Mouse (Mus musculus): ENCODE measurements at regions not wholly inside any gene's neighbourhood (a gene's known extent, or its start where the extent isn't known, plus 50 kb on each side); places are given as distances from the start of the nearest gene placed in this dataset.

DNA sequence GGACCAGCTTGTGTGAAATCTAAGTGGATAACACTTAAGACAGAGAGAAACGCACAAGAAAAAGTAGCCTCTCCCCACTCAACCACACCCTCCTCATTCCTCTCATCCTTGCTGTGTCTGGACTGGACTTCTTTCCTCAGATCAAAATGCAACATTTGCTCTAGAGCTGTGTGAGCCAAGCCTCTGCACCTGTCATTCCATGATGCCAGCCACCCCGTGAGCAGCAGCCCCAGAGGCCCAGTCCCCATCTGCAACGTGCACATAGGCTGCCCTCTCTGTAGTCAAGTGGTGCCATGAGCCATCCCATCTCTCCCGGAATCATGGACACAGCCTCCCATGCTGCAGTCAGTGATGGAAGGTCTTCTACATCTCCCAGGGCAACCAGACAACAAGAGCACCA lies 55.1 kb upstream of the Gpc1 start:
- no peak overlapping the region for H3K27ac ChIP-seq
- no peak for ATAC-seq (ENCODE audit: borderline replicate concordance, extremely low read depth, low FRiP score, low TSS enrichment)
- H3K4me2 ChIP-seq: no peak overlapping the region
- H3K27me3 ChIP-seq: peaks cover 5% of the 10 kb centered on the region; the same call in 1 of the 2 replicates
- H3K4me1 ChIP-seq: peaks cover 6% of the 10 kb centered on the region; the same call in 1 of the 2 replicates
- H3K4me3 ChIP-seq: no peak overlapping the region
- H3K9ac ChIP-seq: no peak overlapping the region
- H3K36me3 ChIP-seq: no peaks in the 10 kb centered on the region
- 69% methylated on average over 4 of the region's 4 CpGs for WGBS
- no peaks in the 10 kb centered on the region for H3K9me3 ChIP-seq

DNA sequence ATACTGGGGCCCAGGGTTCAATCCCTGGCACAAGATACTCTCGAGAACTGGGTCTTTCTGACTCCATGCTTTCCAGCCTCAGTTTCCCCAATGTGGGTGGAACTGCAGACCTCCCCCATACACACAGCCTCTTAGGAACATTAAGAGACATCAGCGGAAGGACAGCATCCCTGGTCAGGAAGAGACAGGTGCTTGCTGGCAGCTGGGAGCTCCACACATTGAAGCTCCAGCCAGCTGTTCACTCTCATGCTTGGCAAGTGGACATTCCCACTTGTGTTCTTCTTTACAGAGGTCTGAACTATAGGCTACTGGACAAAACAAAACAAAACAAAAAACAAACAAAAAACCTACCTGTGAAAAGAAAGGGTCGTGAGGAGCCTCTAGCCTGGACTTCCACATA lies 55.5 kb upstream of the Gpc1 start:
- Histone ChIP-seq H3K36me3 (no peaks in the 10 kb centered on the region), H3K4me3 (no peak overlapping the region), H3K27ac (no peak overlapping the region), H3K4me2 (no peak overlapping the region), H3K27me3 (peaks cover 5% of the 10 kb centered on the region; the same call in 1 of the 2 replicates), H3K9ac (no peak overlapping the region), H3K9me3 (no peaks in the 10 kb centered on the region), H3K4me1 (peaks cover 6% of the 10 kb centered on the region; the same call in 1 of the 2 replicates)
- ATAC-seq (ENCODE audit: borderline replicate concordance, extremely low read depth, low FRiP score, low TSS enrichment): no peak
- 77% methylated on average over 3 of the region's 3 CpGs for WGBS

DNA sequence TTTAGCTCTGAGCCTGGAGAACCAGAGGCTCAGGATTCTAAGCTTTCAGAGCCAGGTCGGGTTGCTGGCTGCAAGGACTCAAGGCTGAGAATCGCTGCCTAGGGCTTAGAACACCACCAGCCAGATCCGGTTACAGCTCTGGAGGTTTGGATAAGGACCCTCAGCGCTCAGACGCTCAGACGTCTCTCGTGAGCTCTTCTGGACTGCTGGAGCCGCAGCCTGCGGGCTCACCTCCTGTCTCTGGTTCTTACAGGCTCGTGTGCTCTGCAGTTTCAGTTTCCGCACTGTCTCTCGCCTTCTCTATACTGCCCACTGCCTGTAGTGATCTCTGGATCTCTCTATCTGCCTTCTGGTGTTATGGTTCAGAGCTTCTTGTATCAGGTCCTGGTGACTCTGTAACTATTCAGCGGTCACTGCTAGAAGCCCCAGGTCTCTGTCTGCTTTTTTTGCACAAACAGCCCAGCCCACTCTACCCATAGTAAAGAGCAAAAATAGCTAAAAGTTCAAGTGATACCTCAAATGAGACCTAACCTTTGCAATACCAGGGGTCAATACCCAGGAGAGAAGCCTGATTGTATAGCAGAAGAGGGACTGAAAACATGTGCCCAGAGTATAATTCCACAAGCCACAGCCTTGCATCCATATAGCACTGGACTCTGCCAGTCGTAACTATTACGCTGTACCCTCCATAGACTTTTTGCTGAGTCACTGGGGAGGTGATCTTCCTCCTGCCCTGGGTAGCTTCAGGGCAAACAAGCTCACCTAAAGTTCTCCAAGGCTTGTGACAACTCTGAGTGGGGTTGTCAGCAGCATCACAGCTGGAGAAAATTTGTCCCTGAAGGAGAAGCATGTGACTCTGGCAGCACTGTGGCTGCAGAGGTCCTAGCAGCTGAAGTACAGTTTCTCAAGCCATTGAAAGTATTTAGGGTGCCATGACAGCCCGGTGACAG lies 56.4 kb upstream of the Gpc1 start:
- no peaks in the 10 kb centered on the region for H3K9me3 ChIP-seq
- H3K9ac ChIP-seq: no peak overlapping the region
- peaks cover 5% of the 10 kb centered on the region; the same call in 1 of the 2 replicates for H3K27me3 ChIP-seq
- H3K4me1 ChIP-seq: peaks cover 7% of the 10 kb centered on the region
- no peak overlapping the region; the same call in 1 of the 2 replicates for H3K4me3 ChIP-seq
- WGBS: 21% methylated on average over 16 of the region's 16 CpGs
- ATAC-seq (ENCODE audit: borderline replicate concordance, extremely low read depth, low FRiP score, low TSS enrichment): no peak; the same call in 1 of the 2 replicates
- H3K27ac ChIP-seq: no peak overlapping the region
- H3K4me2 ChIP-seq: peak overlapping the region; percentile 42
- no peaks in the 10 kb centered on the region for H3K36me3 ChIP-seq

DNA sequence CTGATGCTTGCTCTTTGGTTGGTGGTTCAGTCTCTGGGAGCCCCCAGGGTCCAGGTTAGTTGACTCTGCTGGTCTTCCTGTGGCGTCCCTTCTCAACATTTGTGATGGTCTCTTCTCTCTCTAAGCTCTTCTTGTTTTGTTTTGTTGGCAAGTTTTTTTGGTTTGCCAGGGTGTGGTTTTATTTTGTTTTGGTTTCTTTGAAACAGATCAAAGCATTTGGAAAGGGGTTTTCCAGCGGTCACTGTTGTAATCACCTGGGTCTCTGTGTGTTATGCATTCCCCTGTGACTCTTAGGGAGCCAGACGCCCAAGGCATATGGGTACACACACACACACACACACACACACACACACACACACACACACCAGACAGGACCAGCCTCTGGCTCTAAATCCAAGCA lies 57.4 kb upstream of the Gpc1 start:
- H3K9me3 ChIP-seq: no peaks in the 10 kb centered on the region
- no peak for ATAC-seq (ENCODE audit: borderline replicate concordance, extremely low read depth, low FRiP score, low TSS enrichment)
- peaks cover 17% of the 10 kb centered on the region for H3K4me1 ChIP-seq
- no peak overlapping the region for H3K9ac ChIP-seq
- no peak overlapping the region for H3K27ac ChIP-seq
- no peak overlapping the region for H3K4me3 ChIP-seq
- 54% methylated on average over 3 of the region's 3 CpGs for WGBS
- no peak overlapping the region for H3K4me2 ChIP-seq
- no peaks in the 10 kb centered on the region for H3K36me3 ChIP-seq
- H3K27me3 ChIP-seq: peaks cover 5% of the 10 kb centered on the region; the same call in 1 of the 2 replicates

DNA sequence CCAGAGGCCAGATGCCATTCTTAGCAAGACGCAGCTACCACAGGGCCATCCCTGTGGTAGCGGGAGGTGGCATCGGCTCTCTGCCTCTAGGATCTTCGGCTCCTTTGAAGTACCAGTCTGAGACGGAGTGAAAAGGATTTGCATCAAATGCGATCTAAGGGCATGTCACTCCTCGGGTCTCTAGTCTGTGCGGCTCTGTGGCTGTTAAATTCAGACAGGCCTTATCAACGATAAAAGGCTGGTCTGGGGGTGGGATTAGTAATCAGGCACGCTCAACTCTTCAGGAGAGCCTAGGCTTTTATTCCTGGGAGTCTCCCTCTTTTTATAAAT lies 58.7 kb upstream of the Gpc1 start:
- 64% methylated on average over 10 of the region's 10 CpGs for WGBS
- Histone ChIP-seq H3K4me2 (no peak overlapping the region), H3K9ac (no peak overlapping the region), H3K9me3 (no peaks in the 10 kb centered on the region), H3K4me1 (peaks cover 19% of the 10 kb centered on the region), H3K4me3 (no peak overlapping the region), H3K27me3 (peaks cover 5% of the 10 kb centered on the region; the same call in 1 of the 2 replicates), H3K36me3 (no peaks in the 10 kb centered on the region), H3K27ac (no peak overlapping the region)
- ATAC-seq (ENCODE audit: borderline replicate concordance, extremely low read depth, low FRiP score, low TSS enrichment): no peak

DNA sequence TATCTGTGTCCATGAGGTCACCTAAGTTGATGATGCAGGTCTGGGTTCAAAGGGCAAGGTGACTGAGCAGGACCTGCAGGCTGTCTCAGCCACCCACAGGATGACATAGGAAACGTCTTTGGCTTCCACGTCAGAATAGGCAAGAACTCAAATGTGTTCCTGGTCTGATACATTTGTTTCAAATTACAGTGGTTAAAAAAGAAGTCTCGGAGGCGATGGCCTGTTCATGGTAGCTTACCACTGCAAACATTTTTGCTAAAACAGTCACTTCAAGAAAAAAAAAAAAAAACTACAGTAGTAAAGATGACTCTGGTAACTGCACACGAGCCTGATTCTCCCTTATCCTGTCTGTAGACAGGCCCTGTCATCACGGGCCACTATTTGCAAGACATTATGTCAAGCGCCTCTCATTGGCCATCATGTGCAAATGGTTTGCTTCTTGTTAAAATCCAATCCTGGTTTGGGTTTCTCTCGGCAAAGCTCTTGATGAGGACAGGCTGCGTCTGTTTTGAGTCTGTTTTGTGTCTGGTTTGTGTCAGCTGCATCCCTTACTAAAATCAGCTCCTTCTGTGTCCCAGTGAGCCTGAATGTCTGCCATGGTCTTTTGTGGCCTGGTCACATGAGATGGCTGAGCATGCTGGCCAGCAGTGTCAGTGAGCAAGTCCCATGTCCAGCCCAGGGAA lies 59.2 kb upstream of the Gpc1 start:
- Histone ChIP-seq H3K4me2 (no peak overlapping the region), H3K27me3 (peaks cover 5% of the 10 kb centered on the region; the same call in 1 of the 2 replicates), H3K36me3 (no peaks in the 10 kb centered on the region), H3K4me1 (peaks cover 19% of the 10 kb centered on the region), H3K27ac (no peak overlapping the region), H3K9me3 (no peaks in the 10 kb centered on the region), H3K9ac (no peak overlapping the region), H3K4me3 (no peak overlapping the region)
- no peak for ATAC-seq (ENCODE audit: borderline replicate concordance, extremely low read depth, low FRiP score, low TSS enrichment)
- 61% methylated on average over 9 of the region's 9 CpGs for WGBS

DNA sequence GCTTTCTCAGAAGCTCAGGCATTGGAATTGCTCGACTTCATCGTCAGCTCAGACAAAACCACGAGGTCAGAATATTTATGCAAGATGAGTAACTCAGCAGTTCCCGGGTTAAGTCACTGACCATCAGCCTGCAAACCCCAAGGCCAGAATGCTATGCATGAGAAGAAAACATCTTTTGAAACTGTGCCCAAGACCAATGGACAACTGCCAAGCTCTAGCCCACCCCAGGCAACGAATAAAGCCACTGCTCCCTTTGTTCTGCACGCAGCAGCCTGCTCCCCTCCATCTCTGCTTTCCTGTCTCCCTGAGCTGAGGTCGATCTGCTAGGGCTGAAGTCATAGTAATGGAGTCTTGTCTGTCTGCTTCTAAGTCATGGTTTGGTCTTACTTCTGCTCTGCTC lies 61.7 kb upstream of the Gpc1 start:
- peak; percentile 32; the same call in 1 of the 2 replicates for ATAC-seq (ENCODE audit: borderline replicate concordance, extremely low read depth, low FRiP score, low TSS enrichment)
- Histone ChIP-seq H3K4me3 (no peak overlapping the region), H3K4me2 (no peak overlapping the region), H3K27ac (0 out of 2 replicates have a peak overlapping the region, but pooled peaks have one; percentile 6), H3K36me3 (no peaks in the 10 kb centered on the region), H3K9ac (no peak overlapping the region), H3K9me3 (no peaks in the 10 kb centered on the region), H3K27me3 (no peaks in the 10 kb centered on the region), H3K4me1 (peaks cover 17% of the 10 kb centered on the region)
- WGBS: 42% methylated on average over 7 of the region's 7 CpGs

DNA sequence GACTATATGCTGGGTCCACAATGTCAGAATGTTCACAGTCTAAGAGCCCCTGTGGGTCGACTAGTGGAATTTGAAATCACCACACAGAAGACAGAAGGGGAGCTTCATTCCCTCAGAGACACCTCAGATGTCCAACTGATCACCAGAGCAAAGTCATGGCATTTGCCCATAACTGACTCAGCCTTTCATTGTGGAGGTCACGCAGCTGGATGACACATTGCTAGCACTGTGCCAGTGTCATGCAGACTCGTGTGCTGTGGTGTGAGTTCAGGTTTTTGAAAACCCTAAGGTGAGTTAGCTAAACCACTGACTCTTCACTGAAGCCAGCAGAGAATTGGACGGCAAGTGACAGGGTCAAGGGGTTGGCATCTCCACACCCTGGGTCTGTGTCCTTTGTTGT lies 62.3 kb upstream of the Gpc1 start:
- 53% methylated on average over 4 of the region's 4 CpGs for WGBS
- Histone ChIP-seq H3K27ac (no peak overlapping the region), H3K27me3 (no peaks in the 10 kb centered on the region), H3K4me3 (no peak overlapping the region), H3K9me3 (no peaks in the 10 kb centered on the region), H3K9ac (no peak overlapping the region), H3K4me1 (peaks cover 13% of the 10 kb centered on the region), H3K4me2 (no peak overlapping the region), H3K36me3 (no peaks in the 10 kb centered on the region)
- ATAC-seq (ENCODE audit: borderline replicate concordance, extremely low read depth, low FRiP score, low TSS enrichment): no peak

DNA sequence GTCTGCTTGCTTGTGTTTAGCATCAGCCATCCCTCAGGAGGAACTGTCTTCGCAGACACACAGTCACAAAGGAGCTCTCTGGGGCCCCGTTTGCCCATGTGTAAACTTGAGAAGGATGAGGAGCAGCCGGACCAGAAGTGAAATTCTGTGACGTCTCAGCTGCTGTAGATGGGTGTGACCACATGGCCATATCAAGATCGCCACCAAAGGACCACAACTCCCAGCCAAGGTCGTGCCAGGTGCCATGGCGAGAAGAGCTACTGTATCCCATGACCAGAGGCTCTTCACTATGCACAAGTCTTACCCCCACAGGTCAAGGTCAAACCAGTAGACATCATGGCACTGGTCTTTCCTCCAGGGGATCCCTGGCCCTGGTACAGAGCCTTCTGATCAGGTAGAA lies 64.9 kb upstream of the Gpc1 start:
- H3K27ac ChIP-seq: no peak overlapping the region
- no peak overlapping the region for H3K9ac ChIP-seq
- WGBS: 67% methylated on average over 7 of the region's 7 CpGs
- peaks cover 13% of the 10 kb centered on the region for H3K4me1 ChIP-seq
- no peak overlapping the region for H3K4me2 ChIP-seq
- no peaks in the 10 kb centered on the region for H3K27me3 ChIP-seq
- no peak overlapping the region for H3K4me3 ChIP-seq
- no peak for ATAC-seq (ENCODE audit: borderline replicate concordance, extremely low read depth, low FRiP score, low TSS enrichment)
- no peaks in the 10 kb centered on the region for H3K36me3 ChIP-seq
- no peaks in the 10 kb centered on the region for H3K9me3 ChIP-seq

DNA sequence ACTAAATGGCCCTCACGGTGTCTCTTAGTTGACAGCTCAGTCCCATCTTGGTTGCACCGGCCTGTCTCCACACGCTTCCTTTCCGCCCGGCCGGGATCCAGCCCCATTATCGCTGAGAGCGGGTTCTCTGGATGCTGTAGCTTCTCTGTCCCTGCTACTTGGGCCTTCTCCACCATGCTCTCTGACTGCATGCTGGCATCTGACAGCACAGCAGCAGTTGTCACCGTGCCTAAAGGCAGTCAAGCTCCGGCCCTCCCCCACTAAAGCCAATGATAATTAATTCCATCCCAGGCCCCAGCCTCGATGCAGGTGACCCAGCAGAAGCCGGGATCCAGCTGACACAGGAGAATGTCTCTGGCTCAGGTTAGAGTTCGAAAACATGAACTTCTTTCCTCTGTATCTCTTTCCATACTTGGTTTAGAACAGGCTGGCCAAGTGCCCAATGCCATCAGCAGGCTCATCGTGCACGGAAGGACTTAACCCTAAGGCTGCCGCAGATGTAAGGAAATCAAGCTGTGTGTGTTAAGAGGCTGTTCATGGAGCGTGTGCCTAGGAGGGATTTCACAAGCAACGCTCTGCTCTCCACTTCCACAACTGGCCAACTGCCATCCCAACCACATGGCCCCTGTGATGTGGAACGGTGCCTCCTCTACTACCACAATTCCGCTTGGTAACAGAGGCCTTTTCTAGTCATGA lies 76.5 kb upstream of the Gpc1 start:
- Histone ChIP-seq H3K4me1 (peaks cover 15% of the 10 kb centered on the region), H3K4me3 (no peak overlapping the region), H3K4me2 (no peak overlapping the region), H3K36me3 (no peaks in the 10 kb centered on the region), H3K9ac (no peak overlapping the region), H3K9me3 (no peaks in the 10 kb centered on the region), H3K27ac (no peak overlapping the region), H3K27me3 (no peaks in the 10 kb centered on the region)
- ATAC-seq (ENCODE audit: borderline replicate concordance, extremely low read depth, low FRiP score, low TSS enrichment): no peak
- 55% methylated on average over 20 of the region's 20 CpGs for WGBS

DNA sequence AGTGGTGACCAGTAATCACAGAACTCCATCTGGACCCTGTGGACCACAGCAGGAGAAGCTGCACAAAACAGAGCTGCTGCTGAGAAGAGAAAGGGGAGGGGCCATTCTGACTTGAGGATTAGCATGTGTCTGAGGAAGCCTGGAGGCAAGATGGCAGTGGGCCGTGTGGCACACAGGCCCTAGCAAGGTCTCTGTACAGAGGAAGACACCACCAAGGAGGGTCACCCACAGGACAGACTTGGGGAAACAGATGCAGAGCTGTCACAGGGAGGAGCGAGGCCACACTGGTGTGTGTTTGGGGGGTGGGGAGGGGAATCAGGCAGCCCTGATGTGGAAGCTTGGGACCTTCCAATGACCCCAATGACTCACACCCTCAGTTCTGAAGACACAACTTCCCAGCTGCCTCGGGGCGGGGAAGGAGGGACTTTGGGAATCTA lies 79.7 kb upstream of the Gpc1 start:
- Histone ChIP-seq H3K9me3 (no peaks in the 10 kb centered on the region), H3K27me3 (no peaks in the 10 kb centered on the region), H3K4me1 (peaks cover 15% of the 10 kb centered on the region), H3K4me2 (no peak overlapping the region), H3K27ac (no peak overlapping the region), H3K4me3 (no peak overlapping the region), H3K36me3 (no peaks in the 10 kb centered on the region), H3K9ac (no peak overlapping the region)
- WGBS: 30% methylated on average over 4 of the region's 4 CpGs
- peak; percentile 13; the same call in 1 of the 2 replicates for ATAC-seq (ENCODE audit: borderline replicate concordance, extremely low read depth, low FRiP score, low TSS enrichment)
